Mouse (Mus musculus) B cell, adult (primary cell): ENCODE data around the gene Scarb2. TPM values are rescaled to one million over a fixed set of nuclear protein-coding genes. Genes with fewer than 3 reads are reported as not detected.

ENCODE experiments used
- total RNA-seq: library from RNA; stranded (reverse); gene quantifications from 4 replicates; pipeline ENCODE4 v1.2.4, GENCODE M21; 2023; ENCODE audit not compliant: inconsistent age

The Scarb2 gene
- total RNA-seq: 28.1 to 30.1 TPM (median 28.5 TPM) in 4 replicates

DNA sequence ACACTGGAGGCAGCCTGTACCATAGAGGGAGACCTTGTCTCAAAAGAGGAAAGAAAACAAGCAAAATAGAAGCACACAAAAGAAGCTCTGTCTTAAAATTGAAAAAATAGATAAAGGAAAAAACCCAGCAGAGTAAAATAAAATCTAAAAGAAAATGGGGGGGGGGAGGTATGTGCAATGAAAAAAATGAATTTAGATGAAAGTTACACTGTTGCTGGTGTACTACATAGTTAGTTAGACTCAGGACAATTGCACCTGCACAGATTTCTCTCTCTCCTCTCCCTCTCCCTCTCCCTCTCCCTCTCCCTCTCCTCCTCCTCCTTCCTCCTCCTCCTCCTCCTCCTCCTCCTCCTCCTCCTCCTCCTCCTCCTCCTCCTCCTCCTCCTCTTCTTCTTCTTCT lies at the start of gene Scarb2:
Gene Scarb2 (minus strand): TSS at position 101 of the 400 bp plus-strand sequence.

DNA sequence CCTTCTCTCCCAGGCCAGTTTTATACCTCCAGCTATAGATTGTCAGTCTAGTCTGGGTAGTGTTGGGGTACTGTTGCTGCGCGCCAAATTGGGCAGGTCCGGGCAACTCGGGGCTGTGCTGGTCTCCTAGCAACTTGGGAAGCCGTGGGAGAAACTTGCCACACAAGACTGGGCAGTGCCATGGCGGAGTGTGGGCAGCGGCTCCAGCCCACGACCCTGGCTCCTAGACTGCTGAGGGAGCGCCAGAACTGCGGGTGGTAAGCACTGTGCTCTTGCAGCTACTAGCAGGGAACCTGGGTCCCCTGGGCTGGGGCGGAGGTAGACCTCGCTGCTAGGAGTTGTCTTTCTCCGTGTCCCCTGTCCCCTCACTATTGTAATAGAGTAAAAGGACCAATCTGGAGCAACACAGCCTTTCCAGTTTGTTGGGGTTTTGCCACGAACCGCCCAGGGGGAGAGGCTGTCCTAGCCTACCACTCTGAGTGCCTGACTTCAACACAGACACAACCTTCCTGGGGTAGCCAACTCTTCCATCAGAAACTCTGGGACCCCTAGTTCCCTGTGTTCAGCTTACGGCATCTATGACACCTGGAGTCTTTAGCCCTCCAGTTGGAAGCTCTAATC lies 48.4 kb upstream of the Scarb2 start, which contains the start of gene Fam47e:
Gene Fam47e (plus strand): TSS at position 179 of the 621 bp plus-strand sequence.

DNA sequence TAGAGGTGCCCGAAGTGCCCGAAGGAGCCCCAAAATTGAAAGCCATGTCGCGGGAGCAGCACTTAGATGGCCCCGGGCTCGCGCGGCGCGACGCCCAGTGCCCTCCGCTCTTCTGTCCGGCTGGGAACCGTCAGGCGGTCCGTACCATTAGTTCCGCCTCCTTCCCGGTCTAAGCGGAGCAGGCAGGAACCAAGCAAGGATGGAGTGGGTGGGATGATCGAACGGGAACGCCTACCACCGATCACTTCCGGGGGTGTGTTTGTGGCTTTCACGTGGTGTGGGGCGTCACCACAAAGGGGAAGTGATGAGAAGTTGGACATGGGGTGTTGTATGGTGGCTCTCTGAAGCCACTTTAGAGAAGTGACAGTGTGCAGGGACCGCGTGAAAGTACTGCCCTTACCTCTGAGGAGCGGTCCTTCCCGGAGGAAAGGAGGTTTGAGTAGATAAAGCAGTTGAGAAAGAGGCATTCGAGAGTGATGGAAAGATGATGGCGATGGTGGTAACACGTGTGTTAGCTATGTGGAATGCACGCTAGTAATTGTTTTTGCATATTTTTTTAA lies 71.5 kb downstream of the Scarb2 start, which contains the start of gene Nup54:
Gene Nup54 (minus strand): TSS at position 195 of the 560 bp plus-strand sequence.

Other genes starting within 250 kb of the Scarb2 start
- 32.3 to 43.0 TPM (median 36.6 TPM) in 4 replicates for gene Naaa, start 228.7 kb downstream of the Scarb2 start, total RNA-seq
- 97.9 to 108 TPM (median 105 TPM) in 4 replicates for gene Sdad1, start 196.4 kb downstream of the Scarb2 start, total RNA-seq
- 0.35 to 0.66 TPM (median 0.39 TPM) in 3 of 4 replicates, not detected in the other for gene Cxcl9, start 178.8 kb downstream of the Scarb2 start, total RNA-seq
- 0.86 to 1.8 TPM in 2 of 4 replicates, not detected in the others for gene Art3, start 175.0 kb downstream of the Scarb2 start, total RNA-seq
- gene Cxcl10, start 157.9 kb downstream of the Scarb2 start, total RNA-seq: 0.22 to 1.3 TPM (median 0.75 TPM) in 4 replicates
- 45.6 to 60.6 TPM (median 57.7 TPM) in 4 replicates for gene Nup54, start 71.6 kb downstream of the Scarb2 start, total RNA-seq
- gene Fam47e, start 48.2 kb upstream of the Scarb2 start, total RNA-seq: not detected in 4 replicates
- 3.6 to 5.3 TPM (median 4.4 TPM) in 4 replicates for gene Stbd1, start 96.2 kb upstream of the Scarb2 start, total RNA-seq
- 0.12 to 0.84 TPM in 2 of 4 replicates, not detected in the others for gene Ccdc158, start 168.4 kb upstream of the Scarb2 start, total RNA-seq
- gene Shroom3, start 176.6 kb upstream of the Scarb2 start, total RNA-seq: 0.09 to 0.30 TPM (median 0.19 TPM) in 4 replicates